ENCODE assay signal across 9 mouse cellular contexts in the genomic region with DNA sequence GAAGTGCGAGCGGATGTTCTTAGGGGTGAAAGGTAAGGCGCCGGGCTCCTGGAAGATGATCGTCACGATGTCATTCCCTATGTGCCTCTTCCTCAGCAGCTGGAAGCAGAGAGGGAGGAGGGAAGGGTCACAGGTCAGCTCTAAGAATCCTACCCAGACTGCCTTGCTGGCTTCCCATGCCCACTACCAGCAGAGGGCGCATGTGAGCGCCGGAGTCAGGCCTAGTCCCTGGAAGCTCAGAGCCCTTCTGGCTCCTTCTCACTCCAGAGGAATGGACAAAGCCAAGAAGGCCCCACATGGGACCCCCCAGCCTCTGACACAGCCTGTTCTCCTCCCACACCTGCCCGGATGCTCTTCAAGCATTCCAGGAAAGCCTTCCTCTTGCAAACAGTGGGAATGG.
DNase-seq lines count a peak whose midpoint lies in the region; TF ChIP-seq lines count a peak whose summit lies in the region.
"Had no signal": no experiment of that assay in that cellular context is flagged by ENCODE, and none has a peak within 500 bp of the region (broad histone marks: within the 10 kb centered on the region; RNA-seq: fewer than 3 reads in every experiment).

No protein-coding gene starts in this region.

- peaks cover 65% of the 10 kb centered on the region for H3K36me3 ChIP-seq in midbrain, embryonic 10.5 days

- H3K4me1 ChIP-seq in midbrain, embryonic 10.5 days: peaks cover 8% of the 10 kb centered on the region

- peak; percentile 99 for TF ChIP-seq CTCF in gastrocnemius, adult 2 months (IDR thresholded peaks at IDR 0.05)

- H3K9me3 ChIP-seq in midbrain, embryonic 10.5 days (replicated peaks): no peaks in the 10 kb centered on the region

- WGBS in midbrain, embryonic 10.5 days: 27% methylated on average over 10 of the region's 10 CpGs

- H3K27ac ChIP-seq in gastrocnemius, adult 2 months: no peak overlapping the region
- H3K27ac ChIP-seq in midbrain, embryonic 10.5 days (replicated peaks): no peak overlapping the region; the same call in 1 of the 2 replicates
- H3K27ac ChIP-seq: macrophage had no signal

- intact Hi-C loops in gastrocnemius, adult 2 months (cut with DNase I): loop anchor here (1.0 kb wide), 1 partner anchor 139 kb away; no protein-coding TSS in a partner anchor
- intact Hi-C loops in left cerebral cortex, postnatal 14 days (cut with DNase I): loop anchor here (1.0 kb wide), 1 partner anchor 139 kb away; no protein-coding TSS in a partner anchor

- H3K27me3 ChIP-seq in midbrain, embryonic 10.5 days (ENCODE audit: low read depth, poor library complexity, severe bottlenecking): no peaks in the 10 kb centered on the region

- H3K4me3 ChIP-seq in gastrocnemius, adult 2 months: no peak overlapping the region
- no peak overlapping the region for H3K4me3 ChIP-seq in midbrain, embryonic 10.5 days

- peak; percentile 62 for DNase-seq in T-cell, adult 2 months (ENCODE audit: low spot score)
- peak; percentile 96 to 97 for DNase-seq in cerebellum, postnatal 10 days
- peak; percentile 90 for DNase-seq in gastrocnemius, adult 2 months
- DNase-seq in hindlimb bud, embryonic 11.5 days (ENCODE audit: extremely low spot score, low read depth, low spot score): peak; percentile 64
- DNase-seq in left cerebral cortex, postnatal 14 days (ENCODE audit: low spot score in 2 of 2): peak; percentile 69 to 84
- peak; percentile 89 for DNase-seq in midbrain, embryonic 10.5 days (ENCODE audit: low spot score)
- DNase-seq in right cerebral cortex, postnatal 25 days: peak; percentile 64
- DNase-seq in urinary bladder, postnatal 25 days (ENCODE audit: low spot score): peak; percentile 91
